Mouse (Mus musculus) forebrain, embryonic 13.5 days (tissue): Measurements from ENCODE around the gene Nudt9. TPM values are rescaled to one million over a fixed set of nuclear protein-coding genes. Genes with fewer than 3 reads are reported as not detected.

Experiments used
- ATAC-seq: fragments of 200-750 bp; cut with Nextera tagmentation; 2 replicates; pipeline ENCODE4 v1.8.0; 2017
- H3K27ac ChIP-seq: fragments of 300-500 bp; sonication (generic); 2 replicates; pipeline ENCODE4 v1.5.1; 2015; ENCODE audit warnings: inconsistent platforms, mild to moderate bottlenecking, moderate library complexity
- H3K27me3 ChIP-seq: fragments of 300-500 bp; sonication (generic); 2 replicates; pipeline ENCODE4 v1.6.1; 2015; ENCODE audit warnings: mild to moderate bottlenecking, inconsistent platforms
- H3K36me3 ChIP-seq: fragments of 300-500 bp; sonication (generic); 2 replicates; pipeline ENCODE4 v1.6.1; 2015; ENCODE audit warnings: mild to moderate bottlenecking, inconsistent platforms; ENCODE audit not compliant: poor library complexity, severe bottlenecking
- H3K4me1 ChIP-seq: fragments of 300-500 bp; sonication (generic); 2 replicates; pipeline ENCODE4 v1.6.1; 2015; ENCODE audit warnings: inconsistent platforms
- H3K4me2 ChIP-seq: fragments of 300-500 bp; sonication (generic); 2 replicates; pipeline ENCODE4 v1.6.1; 2015; ENCODE audit warnings: inconsistent platforms, mild to moderate bottlenecking, moderate library complexity
- H3K4me3 ChIP-seq: fragments of 300-500 bp; sonication (generic); 2 replicates; pipeline ENCODE4 v1.5.1; 2015; ENCODE audit warnings: mild to moderate bottlenecking, inconsistent platforms
- H3K9ac ChIP-seq: fragments of 300-500 bp; sonication (generic); 2 replicates; pipeline ENCODE4 v1.6.1; 2015; ENCODE audit warnings: mild to moderate bottlenecking, inconsistent platforms
- H3K9me3 ChIP-seq: fragments of 300-500 bp; sonication (generic); replicated peaks from 2 replicates; pipeline ENCODE4 v1.6.1; 2016; ENCODE audit warnings: inconsistent platforms
- WGBS: fragments of 180-500 bp; shearing (Covaris S2); methylation state at CpG from one replicate; pipeline ENCODE4 v1.1.7; 2015; 5-methylcytosine and 5-hydroxymethylcytosine counted together
- polyA plus RNA-seq: library from polyadenylated mRNA; unstranded; fragments of >200 nt; fragmentation: Nextera tagmentation; extraction: Ambion mirVana; gene quantifications from 2 replicates; pipeline ENCODE4 v1.2.1, GENCODE M21; 2015

Nudt9 gene
- 50.9 and 53.3 TPM in 2 replicates for polyA plus RNA-seq

- H3K9me3 ChIP-seq: no peaks in the 10 kb centered on the region
- WGBS: 6% methylated on average over 82 of the region's 90 CpGs
Observed at GRCm38 (mm10) chr5:104046256-104047199, at the start of gene Nudt9. TSS of gene Nudt9 (plus strand) at chr5:104046306.

GRCm38 (mm10) chr5:103998739-103999138 is 47.4 kb upstream of the Nudt9 start:
- no peak overlapping the region for H3K4me2 ChIP-seq
- H3K4me3 ChIP-seq: no peak overlapping the region
- no peak overlapping the region for H3K9ac ChIP-seq
- no peaks in the 10 kb centered on the region for H3K9me3 ChIP-seq
- no peak for ATAC-seq
- no peak overlapping the region for H3K27ac ChIP-seq
- peaks cover 11% of the 10 kb centered on the region for H3K4me1 ChIP-seq
- no peaks in the 10 kb centered on the region for H3K36me3 ChIP-seq
- H3K27me3 ChIP-seq: no peaks in the 10 kb centered on the region
- WGBS: 66% methylated on average over 5 of the region's 5 CpGs

More at GRCm38 (mm10) chr5:104046256-104047199, at the start of gene Nudt9:
- Histone ChIP-seq H3K36me3 (peaks cover 11% of the 10 kb centered on the region), H3K27ac (peak within 1 kb of the TSS; percentile 48), H3K4me2 (peak within 1 kb of the TSS; percentile 57), H3K27me3 (no peaks in the 10 kb centered on the region), H3K4me3 (peak within 1 kb of the TSS; percentile 70), H3K4me1 (peaks cover 17% of the 10 kb centered on the region), H3K9ac (peak within 1 kb of the TSS; percentile 81)
- peak; percentile 99 for ATAC-seq

GRCm38 (mm10) chr5:103999738-104000137 is 46.4 kb upstream of the Nudt9 start:
- no peak overlapping the region for H3K9ac ChIP-seq
- H3K27me3 ChIP-seq: no peaks in the 10 kb centered on the region
- no peaks in the 10 kb centered on the region for H3K9me3 ChIP-seq
- 7% methylated on average over 5 of the region's 5 CpGs for WGBS
- H3K4me1 ChIP-seq: peaks cover 11% of the 10 kb centered on the region
- H3K36me3 ChIP-seq: no peaks in the 10 kb centered on the region
- H3K4me3 ChIP-seq: no peak overlapping the region
- no peak overlapping the region for H3K27ac ChIP-seq
- H3K4me2 ChIP-seq: no peak overlapping the region
- ATAC-seq: 0 out of 2 replicates have a peak, but pooled peaks have one; percentile 70

- 17% methylated on average over 18 of the region's 18 CpGs for WGBS
- no peaks in the 10 kb centered on the region for H3K9me3 ChIP-seq
- H3K4me2 ChIP-seq: peak overlapping the region; percentile 51
- H3K4me3 ChIP-seq: peak overlapping the region; percentile 9
- H3K4me1 ChIP-seq: peaks cover 11% of the 10 kb centered on the region
- H3K27ac ChIP-seq: no peak overlapping the region
- H3K9ac ChIP-seq: peak overlapping the region; percentile 22
- H3K27me3 ChIP-seq: no peaks in the 10 kb centered on the region
- no peaks in the 10 kb centered on the region for H3K36me3 ChIP-seq
- 0 out of 2 replicates have a peak, but pooled peaks have one; percentile 27 for ATAC-seq
Observed at GRCm38 (mm10) chr5:104002549-104003255, 43.4 kb upstream of the Nudt9 start.

- H3K4me2 ChIP-seq: peak overlapping the region; percentile 51
- ATAC-seq: no peak
- H3K4me1 ChIP-seq: peaks cover 11% of the 10 kb centered on the region
- H3K4me3 ChIP-seq: peak overlapping the region; percentile 9
- no peaks in the 10 kb centered on the region for H3K27me3 ChIP-seq
- WGBS: 49% methylated on average over 15 of the region's 15 CpGs
- H3K9me3 ChIP-seq: no peaks in the 10 kb centered on the region
- H3K27ac ChIP-seq: no peak overlapping the region
- no peaks in the 10 kb centered on the region for H3K36me3 ChIP-seq
- H3K9ac ChIP-seq: peak overlapping the region; percentile 22
Observed at GRCm38 (mm10) chr5:104003256-104003931, 42.7 kb upstream of the Nudt9 start.

GRCm38 (mm10) chr5:104003955-104004354 is 42.2 kb upstream of the Nudt9 start:
- Histone ChIP-seq H3K4me3 (no peak overlapping the region), H3K36me3 (no peaks in the 10 kb centered on the region), H3K27ac (no peak overlapping the region), H3K4me1 (peaks cover 11% of the 10 kb centered on the region), H3K9me3 (no peaks in the 10 kb centered on the region), H3K4me2 (no peak overlapping the region), H3K9ac (no peak overlapping the region), H3K27me3 (no peaks in the 10 kb centered on the region)
- no peak for ATAC-seq
- WGBS: 92% methylated on average over 2 of the region's 2 CpGs

GRCm38 (mm10) chr5:104006811-104007210 is 39.3 kb upstream of the Nudt9 start:
- Histone ChIP-seq H3K4me3 (no peak overlapping the region), H3K4me1 (peaks cover 11% of the 10 kb centered on the region), H3K27me3 (no peaks in the 10 kb centered on the region), H3K27ac (no peak overlapping the region), H3K36me3 (no peaks in the 10 kb centered on the region), H3K9me3 (no peaks in the 10 kb centered on the region), H3K4me2 (no peak overlapping the region), H3K9ac (no peak overlapping the region)
- ATAC-seq: no peak
- WGBS: 60% methylated on average over 3 of the region's 3 CpGs

GRCm38 (mm10) chr5:104007801-104008200 is 38.3 kb upstream of the Nudt9 start:
- WGBS: 73% methylated on average over 5 of the region's 5 CpGs
- H3K27ac ChIP-seq: no peak overlapping the region
- no peaks in the 10 kb centered on the region for H3K36me3 ChIP-seq
- no peaks in the 10 kb centered on the region for H3K9me3 ChIP-seq
- H3K4me1 ChIP-seq: peaks cover 5% of the 10 kb centered on the region
- no peak overlapping the region for H3K4me3 ChIP-seq
- no peak overlapping the region for H3K9ac ChIP-seq
- ATAC-seq: no peak
- no peak overlapping the region for H3K4me2 ChIP-seq
- H3K27me3 ChIP-seq: no peaks in the 10 kb centered on the region

GRCm38 (mm10) chr5:104009421-104009820 is 36.7 kb upstream of the Nudt9 start:
- Histone ChIP-seq H3K9me3 (no peaks in the 10 kb centered on the region), H3K36me3 (no peaks in the 10 kb centered on the region), H3K4me3 (no peak overlapping the region), H3K4me1 (no peaks in the 10 kb centered on the region), H3K27ac (no peak overlapping the region), H3K9ac (no peak overlapping the region), H3K27me3 (no peaks in the 10 kb centered on the region), H3K4me2 (no peak overlapping the region)
- ATAC-seq: no peak
- WGBS: 93% methylated on average over 3 of the region's 3 CpGs

- 94% methylated on average over 7 of the region's 7 CpGs for WGBS
- no peak overlapping the region for H3K4me3 ChIP-seq
- no peaks in the 10 kb centered on the region for H3K27me3 ChIP-seq
- H3K4me1 ChIP-seq: no peaks in the 10 kb centered on the region
- no peak overlapping the region for H3K4me2 ChIP-seq
- H3K27ac ChIP-seq: no peak overlapping the region
- H3K9ac ChIP-seq: no peak overlapping the region
- no peaks in the 10 kb centered on the region for H3K9me3 ChIP-seq
- ATAC-seq: no peak
- H3K36me3 ChIP-seq: no peaks in the 10 kb centered on the region
Observed at GRCm38 (mm10) chr5:104010261-104010660, 35.8 kb upstream of the Nudt9 start.

GRCm38 (mm10) chr5:104011419-104011818 is 34.7 kb upstream of the Nudt9 start:
- Histone ChIP-seq H3K4me2 (no peak overlapping the region), H3K36me3 (no peaks in the 10 kb centered on the region)
- no peak for ATAC-seq

More at GRCm38 (mm10) chr5:104011419-104011818, 34.7 kb upstream of the Nudt9 start:
- no peak overlapping the region for H3K9ac ChIP-seq
- H3K27ac ChIP-seq: no peak overlapping the region
- no peaks in the 10 kb centered on the region for H3K4me1 ChIP-seq
- no peaks in the 10 kb centered on the region for H3K9me3 ChIP-seq
- H3K27me3 ChIP-seq: no peaks in the 10 kb centered on the region
- no peak overlapping the region for H3K4me3 ChIP-seq
